ENCODE assay signal across 27 mouse cellular contexts in genomic region chr1:82825783-82826182, GRCm38 (mm10). TPM values are rescaled to one million over a fixed set of nuclear protein-coding genes. Genes with fewer than 3 reads are reported as not detected.
"Had no signal": no experiment of that assay in that cellular context is flagged by ENCODE, and none has a peak within 500 bp of the region (broad histone marks: within the 10 kb centered on the region; RNA-seq: fewer than 3 reads in every experiment).

No protein-coding gene starts in this region.

- H3K27me3 ChIP-seq: limb, embryonic 13.5 days had no signal

- DNase-seq: kidney, adult 18-20 months; kidney, adult 9 months; kidney, postnatal 14 days; kidney, postnatal 4 days; layer of hippocampus, adult 9-11 months; lung, embryonic 14.5 days; midbrain, embryonic 14.5 days; right cerebral cortex, postnatal 4 days; thymus, postnatal 25 days had no signal

- H3K4me2 ChIP-seq: limb, embryonic 13.5 days; lung, embryonic 14.5 days; midbrain, embryonic 11.5 days had no signal

- H3K4me3 ChIP-seq: limb, embryonic 10.5 days; limb, embryonic 13.5 days had no signal

- H3K27ac ChIP-seq: limb, embryonic 10.5 days; limb, embryonic 13.5 days; stomach, postnatal 0 days had no signal

- H3K4me1 ChIP-seq: limb, embryonic 10.5 days; limb, embryonic 13.5 days had no signal

- H3K9me3 ChIP-seq: limb, embryonic 10.5 days; limb, embryonic 13.5 days had no signal

- H3K36me3 ChIP-seq: limb, embryonic 10.5 days; limb, embryonic 13.5 days had no signal

- H3K9ac ChIP-seq: limb, embryonic 13.5 days; lung, embryonic 14.5 days had no signal

- ATAC-seq: lung, postnatal 0 days had no signal

RNA-seq across cellular contexts. Expression of gene Gm47791, which starts 54.7 kb away (rescaled TPM):
- total RNA-seq: layer of hippocampus, adult 18-20 months; layer of hippocampus, postnatal 25 days; left cerebral cortex, adult 18-20 months; left cerebral cortex, postnatal 25 days; liver, adult 2 months; megakaryocyte-erythroid progenitor cell, adult 5-6 weeks; midbrain, postnatal 0 days had no signal
- polyA plus RNA-seq: intestine, embryonic 16.5 days; kidney, embryonic 16.5 days; limb, embryonic 10.5 days; limb, embryonic 13.5 days; liver, adult 2 months; lung, embryonic 14.5 days; lung, postnatal 0 days; midbrain, embryonic 11.5 days; midbrain, embryonic 14.5 days; midbrain, postnatal 0 days; neural tube, embryonic 11.5 days; neural tube, embryonic 14.5 days; stomach, embryonic 14.5 days; stomach, postnatal 0 days; thymus, postnatal 0 days had no signal

RNA-seq across cellular contexts. Expression of gene Tm4sf20, which starts 57.5 kb away (rescaled TPM):
- total RNA-seq: layer of hippocampus, adult 18-20 months; layer of hippocampus, postnatal 25 days; left cerebral cortex, adult 18-20 months; left cerebral cortex, postnatal 25 days; liver, adult 2 months; megakaryocyte-erythroid progenitor cell, adult 5-6 weeks; midbrain, postnatal 0 days had no signal
- polyA plus RNA-seq: limb, embryonic 10.5 days; liver, adult 2 months; lung, embryonic 14.5 days; midbrain, postnatal 0 days; neural tube, embryonic 14.5 days had no signal
